Mouse (Mus musculus) hindbrain, embryonic 12.5 days (tissue): ENCODE data around the gene Cxcl16. TPM values are rescaled to one million over a fixed set of nuclear protein-coding genes. Genes with fewer than 3 reads are reported as not detected.
"Not testable (repeated sequence)": the region's sequence is repeated elsewhere in the genome, so short reads cannot be mapped to it uniquely, and the experiment has no call there.

ENCODE experiments used
- ATAC-seq: fragments of 200-750 bp; cut with Nextera tagmentation; 2 replicates; pipeline ENCODE4 v1.8.0; 2017; ENCODE audit warnings: moderate TSS enrichment; ENCODE audit not compliant: low FRiP score
- H3K27ac ChIP-seq: fragments of 300-500 bp; sonication (generic); 2 replicates; pipeline ENCODE4 v1.5.1; 2016; ENCODE audit warnings: mild to moderate bottlenecking
- H3K27me3 ChIP-seq: fragments of 300-500 bp; sonication (generic); 2 replicates; pipeline ENCODE4 v1.6.1; 2016; ENCODE audit warnings: mild to moderate bottlenecking
- H3K36me3 ChIP-seq: fragments of 300-500 bp; sonication (generic); 2 replicates; pipeline ENCODE4 v1.6.1; 2016; ENCODE audit warnings: mild to moderate bottlenecking
- H3K4me1 ChIP-seq: fragments of 300-500 bp; sonication (generic); 2 replicates; pipeline ENCODE4 v1.6.1; 2016
- H3K4me2 ChIP-seq: fragments of 300-500 bp; sonication (generic); replicated peaks from 2 replicates; pipeline ENCODE4 v1.6.1; 2016; ENCODE audit warnings: mild to moderate bottlenecking
- H3K4me3 ChIP-seq: fragments of 300-500 bp; sonication (generic); 2 replicates; pipeline ENCODE4 v1.5.1; 2016; ENCODE audit warnings: mild to moderate bottlenecking
- H3K9ac ChIP-seq: fragments of 300-500 bp; sonication (generic); 2 replicates; pipeline ENCODE4 v1.6.1; 2016; ENCODE audit warnings: mild to moderate bottlenecking, moderate library complexity
- H3K9me3 ChIP-seq: fragments of 300-500 bp; sonication (generic); replicated peaks from 2 replicates; pipeline ENCODE4 v1.6.1; 2016; ENCODE audit warnings: mild to moderate bottlenecking
- WGBS: fragments of 180-500 bp; shearing (Covaris S2); methylation state at CpG from one replicate; pipeline ENCODE4 v1.1.7; 2016; 5-methylcytosine and 5-hydroxymethylcytosine counted together
- polyA plus RNA-seq: library from polyadenylated mRNA; unstranded; fragments of >200 nt; fragmentation: Nextera tagmentation; extraction: Ambion mirVana; gene quantifications from 2 replicates; pipeline ENCODE4 v1.2.1, GENCODE M21; 2016

Gene Cxcl16
- polyA plus RNA-seq, 1 experiment from 2014 or later = 2.0 TPM

DNA sequence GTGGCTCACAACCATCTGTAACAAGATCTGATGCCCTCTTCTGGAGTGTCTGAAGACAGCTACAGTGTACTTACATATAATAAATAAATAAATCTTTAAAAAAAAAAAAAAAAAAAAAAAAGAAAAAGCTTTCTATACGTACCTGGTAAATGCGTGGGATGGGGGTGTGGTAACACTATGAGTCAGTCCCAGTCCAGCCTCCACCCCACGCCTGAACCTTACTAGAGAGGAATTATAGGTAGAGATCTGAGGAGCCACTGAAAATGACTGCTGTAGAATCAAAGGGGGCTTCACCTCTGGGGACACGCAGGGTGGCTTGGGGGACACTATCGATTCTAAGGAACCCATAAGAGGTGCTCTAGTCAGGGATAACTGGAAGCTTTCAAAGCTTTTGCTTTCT lies 13.5 kb upstream of the Cxcl16 start:
- H3K4me2 ChIP-seq, H3K27me3 ChIP-seq, ATAC-seq, H3K9ac ChIP-seq, H3K36me3 ChIP-seq, H3K9me3 ChIP-seq, H3K4me3 ChIP-seq, H3K27ac ChIP-seq, H3K4me1 ChIP-seq: not testable (repeated sequence)
- 88% methylated on average over 5 of the region's 5 CpGs for WGBS

DNA sequence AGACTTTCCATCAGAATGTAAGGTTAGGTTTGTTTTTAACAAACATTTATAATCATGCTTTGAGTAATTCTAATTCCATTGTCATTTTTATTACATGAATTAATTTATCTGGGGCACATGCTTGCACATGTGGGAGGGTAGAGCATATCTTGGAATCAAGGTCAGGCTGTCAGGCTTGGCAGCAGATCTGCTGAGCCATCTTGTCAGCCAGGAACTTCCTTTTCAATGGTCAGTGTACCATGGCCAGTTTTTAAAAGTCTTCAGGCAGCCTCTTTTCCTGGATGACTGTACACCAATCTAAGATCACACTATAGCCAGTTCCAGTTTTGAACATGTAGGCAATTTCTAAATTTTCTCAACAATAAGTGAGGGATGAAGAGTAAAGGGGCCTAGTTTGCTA lies 12.9 kb upstream of the Cxcl16 start:
- Histone ChIP-seq H3K9me3 (no peaks in the 10 kb centered on the region), H3K4me2 (no peak overlapping the region), H3K9ac (no peak overlapping the region), H3K27me3 (no peaks in the 10 kb centered on the region), H3K4me3 (no peak overlapping the region), H3K4me1 (no peaks in the 10 kb centered on the region), H3K27ac (no peak overlapping the region), H3K36me3 (no peaks in the 10 kb centered on the region)
- no peak for ATAC-seq

DNA sequence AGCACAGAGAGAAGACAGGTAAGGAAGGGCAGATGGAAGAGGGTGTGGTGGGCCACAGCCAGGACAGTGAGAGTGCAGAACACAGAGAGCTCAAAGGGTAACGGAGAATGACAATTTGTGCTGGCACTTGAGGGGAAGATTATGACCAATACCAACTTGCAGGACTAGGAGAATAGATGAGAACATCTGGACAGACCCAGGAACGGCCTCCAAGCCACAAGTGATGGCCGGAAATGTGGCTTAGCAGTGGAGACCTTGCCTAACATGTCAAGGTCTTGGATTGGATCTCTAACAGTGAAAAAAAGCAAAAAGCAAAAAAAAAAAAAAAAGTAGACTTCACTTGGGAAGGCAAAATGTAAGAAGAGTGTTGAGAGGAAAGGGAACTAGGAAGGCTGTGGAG lies 10.0 kb upstream of the Cxcl16 start:
- H3K9me3 ChIP-seq = no peaks in the 10 kb centered on the region
- no peak overlapping the region for H3K9ac ChIP-seq
- H3K36me3 ChIP-seq = no peaks in the 10 kb centered on the region
- WGBS = 87% methylated on average over 3 of the region's 3 CpGs
- peaks cover 12% of the 10 kb centered on the region for H3K4me1 ChIP-seq
- H3K4me3 ChIP-seq = no peak overlapping the region
- H3K27me3 ChIP-seq = peaks cover 25% of the 10 kb centered on the region
- H3K4me2 ChIP-seq = no peak overlapping the region
- no peak overlapping the region for H3K27ac ChIP-seq
- no peak for ATAC-seq

GRCm38 (mm10) chr11:70467902-70468619 lies 8.3 kb upstream of the Cxcl16 start:
- WGBS = 91% methylated on average over 5 of the region's 5 CpGs

GRCm38 (mm10) chr11:70465824-70466223 lies 6.0 kb upstream of the Cxcl16 start:
- Histone ChIP-seq H3K4me2 (peak overlapping the region; percentile 42), H3K27ac (no peak overlapping the region), H3K4me1 (peaks cover 12% of the 10 kb centered on the region), H3K4me3 (peak overlapping the region; percentile 19), H3K9me3 (no peaks in the 10 kb centered on the region), H3K9ac (peak overlapping the region; percentile 23; the same call in 1 of the 2 replicates), H3K36me3 (no peaks in the 10 kb centered on the region), H3K27me3 (peaks cover 55% of the 10 kb centered on the region)
- 18% methylated on average over 23 of the region's 23 CpGs for WGBS
- no peak for ATAC-seq

More at GRCm38 (mm10) chr11:70467902-70468619, 8.3 kb upstream of the Cxcl16 start:
- Histone ChIP-seq H3K4me2 (no peak overlapping the region), H3K27ac (no peak overlapping the region), H3K9ac (no peak overlapping the region), H3K27me3 (peaks cover 40% of the 10 kb centered on the region), H3K4me3 (no peak overlapping the region), H3K9me3 (no peaks in the 10 kb centered on the region), H3K4me1 (peaks cover 12% of the 10 kb centered on the region), H3K36me3 (no peaks in the 10 kb centered on the region)
- ATAC-seq = no peak

- Histone ChIP-seq H3K36me3 (no peaks in the 10 kb centered on the region), H3K4me1 (peaks cover 12% of the 10 kb centered on the region), H3K27me3 (peaks cover 62% of the 10 kb centered on the region), H3K9ac (no peak overlapping the region), H3K9me3 (no peaks in the 10 kb centered on the region), H3K27ac (no peak overlapping the region), H3K4me2 (peak overlapping the region; percentile 42), H3K4me3 (0 out of 2 replicates have a peak overlapping the region, but pooled peaks have one; percentile 19)
- ATAC-seq = no peak
- WGBS = 22% methylated on average over 16 of the region's 16 CpGs
Observed at GRCm38 (mm10) chr11:70465211-70465610, 5.4 kb upstream of the Cxcl16 start.

DNA sequence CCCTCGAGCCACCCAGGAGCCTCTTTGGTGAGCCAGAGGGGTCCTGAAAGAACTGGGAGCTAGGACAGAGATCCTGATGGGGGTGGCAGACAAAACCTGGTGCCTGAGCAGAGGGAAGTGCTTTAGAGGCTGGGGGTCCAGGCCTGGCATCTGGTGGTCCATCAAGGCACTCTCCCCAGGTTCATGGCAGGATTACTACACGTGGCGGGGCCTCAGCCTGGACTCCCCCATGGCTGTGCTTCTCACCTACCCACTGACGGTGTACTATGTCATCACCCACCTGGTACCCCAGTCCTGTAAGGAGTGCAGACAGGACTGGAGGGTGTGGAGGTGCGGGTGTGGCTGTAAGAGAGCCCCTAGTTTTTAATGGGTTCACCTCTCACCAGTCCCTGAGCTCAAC lies 4.2 kb upstream of the Cxcl16 start:
- H3K36me3 ChIP-seq = no peaks in the 10 kb centered on the region
- no peak for ATAC-seq
- 81% methylated on average over 5 of the region's 5 CpGs for WGBS
- no peak overlapping the region for H3K9ac ChIP-seq
- peaks cover 18% of the 10 kb centered on the region for H3K4me1 ChIP-seq
- no peak overlapping the region for H3K27ac ChIP-seq
- H3K27me3 ChIP-seq = peaks cover 74% of the 10 kb centered on the region
- H3K9me3 ChIP-seq = no peaks in the 10 kb centered on the region
- no peak overlapping the region for H3K4me2 ChIP-seq
- no peak overlapping the region for H3K4me3 ChIP-seq

GRCm38 (mm10) chr11:70458688-70459600 lies 840 bp downstream of the Cxcl16 start, which contains the start of gene Zmynd15:
Gene Zmynd15 (plus strand): TSS chr11:70459433.
- Histone ChIP-seq H3K27me3 (peaks cover 47% of the 10 kb centered on the region), H3K9ac (peak within 1 kb of the TSS; percentile 63), H3K9me3 (no peaks in the 10 kb centered on the region), H3K4me2 (peak within 1 kb of the TSS; percentile 75), H3K4me3 (peak within 1 kb of the TSS; percentile 40), H3K27ac (no peak within 1 kb of the TSS), H3K36me3 (no peaks in the 10 kb centered on the region), H3K4me1 (peaks cover 9% of the 10 kb centered on the region; the same call in 1 of the 2 replicates)
- ATAC-seq = no peak
- WGBS = 21% methylated on average over 32 of the region's 32 CpGs

DNA sequence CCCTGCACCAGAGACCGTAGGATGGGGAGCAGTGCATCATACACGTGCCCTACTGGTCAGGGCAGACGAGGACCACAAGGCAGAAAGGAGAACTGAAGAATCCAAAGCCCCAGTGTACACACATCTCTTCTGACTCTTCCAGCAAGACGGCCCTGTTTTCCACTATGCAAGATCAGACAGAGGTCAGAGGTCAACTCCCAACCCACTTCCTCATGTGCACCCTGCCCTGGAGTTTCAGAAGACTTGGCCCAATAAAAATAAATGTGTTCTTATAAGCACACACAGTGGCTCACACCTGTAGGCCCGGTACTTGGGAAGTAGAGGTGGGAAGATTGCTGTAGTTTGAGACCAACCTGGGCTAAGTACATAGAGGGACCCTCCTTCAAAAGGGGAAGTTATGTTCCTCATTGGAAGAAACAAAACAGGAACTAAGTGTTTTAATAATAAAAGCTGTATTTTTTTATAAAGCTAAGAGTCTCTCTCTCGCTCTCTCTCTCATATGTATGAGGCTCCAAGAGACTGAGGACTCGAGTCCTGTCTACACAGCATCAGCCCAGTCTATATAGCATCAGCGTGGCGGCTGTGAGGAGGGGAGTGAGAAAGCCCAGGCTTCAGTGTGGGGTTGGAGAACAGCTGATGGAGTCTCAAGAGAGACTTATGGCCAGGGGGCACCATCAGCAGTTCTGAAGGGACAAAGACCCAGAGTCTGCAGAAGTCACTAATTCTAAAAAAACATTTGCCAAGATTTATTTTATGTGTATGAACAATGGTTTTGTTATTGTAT lies 6.3 kb downstream of the Cxcl16 start:
- ATAC-seq = no peak
- Histone ChIP-seq H3K27ac (no peak overlapping the region), H3K36me3 (no peaks in the 10 kb centered on the region), H3K9ac (no peak overlapping the region), H3K4me2 (0 out of 2 replicates have a peak overlapping the region, but pooled peaks have one; percentile 9), H3K4me1 (peaks cover 11% of the 10 kb centered on the region), H3K4me3 (no peak overlapping the region), H3K27me3 (peaks cover under 1% of the 10 kb centered on the region), H3K9me3 (no peaks in the 10 kb centered on the region)
- 91% methylated on average over 9 of the region's 9 CpGs for WGBS

DNA sequence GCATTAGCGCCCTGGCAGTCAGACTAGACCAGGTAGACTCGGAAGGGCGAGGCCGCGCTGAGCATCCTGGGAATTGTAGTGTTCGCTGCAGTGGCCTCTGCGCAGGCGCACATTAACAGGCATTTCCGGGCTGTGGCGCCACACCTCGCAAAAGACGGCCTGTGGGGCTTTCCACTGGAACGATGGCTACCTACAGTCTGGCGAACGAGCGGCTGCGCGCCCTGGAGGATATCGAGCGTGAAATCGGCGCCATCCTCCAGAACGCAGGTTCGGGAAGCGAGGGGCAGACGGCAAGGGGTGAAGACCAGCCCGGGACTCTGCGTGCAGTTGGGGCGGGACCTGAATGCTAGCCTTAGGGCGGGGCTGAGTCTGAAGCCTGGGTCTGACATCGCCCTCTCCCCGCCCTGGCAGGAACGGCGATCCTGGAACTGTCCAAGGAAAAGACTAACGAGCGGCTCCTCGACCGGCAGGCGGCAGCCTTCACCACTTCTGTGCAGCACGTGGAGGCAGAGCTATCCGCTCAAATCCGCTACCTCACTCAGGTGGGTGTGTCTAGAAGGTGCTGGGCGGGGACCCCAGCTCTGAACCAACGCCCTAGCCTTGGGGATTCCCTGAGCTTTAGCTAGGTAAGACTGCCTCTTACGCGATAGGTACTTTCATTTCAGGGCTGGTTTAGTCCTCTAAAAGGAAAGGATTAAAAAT lies 7.8 kb downstream of the Cxcl16 start, which contains the start of gene Med11:
Med11 (plus strand) TSS at position 123 of the 702 bp plus-strand sequence.
- H3K4me3 ChIP-seq = peak within 1 kb of the TSS; percentile 60
- no peaks in the 10 kb centered on the region for H3K36me3 ChIP-seq
- H3K4me1 ChIP-seq = peaks cover 11% of the 10 kb centered on the region
- H3K9ac ChIP-seq = peak within 1 kb of the TSS; percentile 74
- peak within 1 kb of the TSS; percentile 62 for H3K4me2 ChIP-seq
- no peaks in the 10 kb centered on the region for H3K27me3 ChIP-seq
- H3K27ac ChIP-seq = peak within 1 kb of the TSS; percentile 95
- peak; percentile 97 for ATAC-seq
- under 1% methylated on average over 46 of the region's 46 CpGs for WGBS
- no peaks in the 10 kb centered on the region for H3K9me3 ChIP-seq

DNA sequence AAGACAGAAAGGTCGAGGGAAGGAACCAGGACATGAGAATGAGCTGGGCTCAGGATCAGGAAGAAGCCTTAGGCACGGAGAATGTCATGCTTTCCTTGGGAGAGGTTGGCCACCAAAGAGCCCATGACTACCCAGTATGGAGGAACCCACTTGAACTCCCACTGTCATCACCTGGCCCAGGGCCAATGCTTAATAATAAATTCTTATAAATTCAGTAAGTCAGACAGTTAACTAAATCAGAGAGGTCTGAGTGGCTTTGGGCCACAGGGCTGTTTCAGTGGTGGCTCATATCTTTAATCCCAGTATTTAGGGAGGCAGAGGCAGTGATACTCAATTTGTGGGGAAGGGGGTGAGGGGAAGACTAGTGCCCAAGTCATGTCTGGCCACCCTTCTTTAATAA lies 8.9 kb downstream of the Cxcl16 start:
- 0 out of 2 replicates have a peak overlapping the region, but pooled peaks have one; percentile 62 for H3K4me2 ChIP-seq
- H3K36me3 ChIP-seq = no peaks in the 10 kb centered on the region
- ATAC-seq = no peak
- H3K9me3 ChIP-seq = no peaks in the 10 kb centered on the region
- no peaks in the 10 kb centered on the region for H3K27me3 ChIP-seq
- H3K4me1 ChIP-seq = peaks cover 11% of the 10 kb centered on the region
- no peak overlapping the region for H3K4me3 ChIP-seq
- H3K27ac ChIP-seq = no peak overlapping the region
- H3K9ac ChIP-seq = no peak overlapping the region
- 82% methylated on average over 2 of the region's 2 CpGs for WGBS
